Mouse (Mus musculus) liver, postnatal 0 days (tissue): ENCODE results near the gene Sart3.
"Not testable (repeated sequence)": the region's sequence is repeated elsewhere in the genome, so short reads cannot be mapped to it uniquely, and the experiment has no call there.

Source experiments
- CTCF ChIP-seq: sonication (generic); IDR thresholded peaks from 2 replicates; pipeline ENCODE4 v1.5.1; 2016; ENCODE audit warnings: antibody characterized with exemption, low read depth
- EP300 ChIP-seq: IDR thresholded peaks from 2 replicates; pipeline ENCODE4 v1.6.1; 2016; ENCODE audit warnings: antibody characterized with exemption, low read depth, mild to moderate bottlenecking

- not testable (repeated sequence) for TF ChIP-seq CTCF, EP300
Observed at GRCm38 (mm10) chr5:113784104-113784503, 11.8 kb upstream of the Sart3 start.
